7 mouse cellular contexts compared by ENCODE assay signal in genomic region chr7:109600702-109601101, GRCm38 (mm10).
DNase-seq lines count a peak whose midpoint lies in the region; ATAC-seq lines count a peak whose summit lies in the region.

No protein-coding gene starts in this region.

- no peaks in the 10 kb centered on the region for H3K27me3 ChIP-seq in erythroblast, embryonic 14.5 days (ENCODE audit: control insufficient read depth)
- no peaks in the 10 kb centered on the region for H3K27me3 ChIP-seq in intestine, embryonic 14.5 days (replicated peaks; ENCODE audit: control insufficient read depth, insufficient read depth, low read length)

- peak overlapping the region; percentile 14 for H3K4me2 ChIP-seq in intestine, embryonic 14.5 days (ENCODE audit: low read length)

- no peak overlapping the region for H3K9ac ChIP-seq in intestine, embryonic 14.5 days (ENCODE audit: low read length)

- peak overlapping the region; percentile 52 for H3K27ac ChIP-seq in intestine, embryonic 14.5 days (ENCODE audit: low read depth)

- ATAC-seq in intestine, embryonic 14.5 days (replicated peaks; ENCODE audit: low FRiP score, low TSS enrichment, low read depth): peak; percentile 62
- ATAC-seq in megakaryocyte-erythroid progenitor cell, adult 5-6 weeks (replicated peaks; ENCODE audit: low FRiP score, low TSS enrichment, poor library complexity, severe bottlenecking): no peak

- no peaks in the 10 kb centered on the region for H3K9me3 ChIP-seq in erythroblast, embryonic 14.5 days (ENCODE audit: control insufficient read depth, low read length)
- no peaks in the 10 kb centered on the region for H3K9me3 ChIP-seq in intestine, embryonic 14.5 days (ENCODE audit: control insufficient read depth, low read length)

- peak overlapping the region; percentile 63 for H3K4me3 ChIP-seq in erythroblast, embryonic 14.5 days (replicated peaks)
- no peak overlapping the region for H3K4me3 ChIP-seq in intestine, embryonic 14.5 days (ENCODE audit: low read depth, low read length)

- peak; percentile 78 for DNase-seq in adrenal gland, postnatal 14 days
- no peak for DNase-seq in intestine, embryonic 14.5 days (ENCODE audit: low spot score)
- peak; percentile 81 for DNase-seq in lung, postnatal 10 days
- no peak for DNase-seq in thymus, postnatal 0 days (ENCODE audit: low spot score)
- no peak for DNase-seq in embryo, embryonic 9.5 days (ENCODE audit: extremely low spot score)

- H3K36me3 ChIP-seq in erythroblast, embryonic 14.5 days (ENCODE audit: control insufficient read depth): peaks cover 30% of the 10 kb centered on the region
- no peaks in the 10 kb centered on the region for H3K36me3 ChIP-seq in intestine, embryonic 14.5 days (ENCODE audit: control insufficient read depth, insufficient read depth, low read length)

- peaks cover 69% of the 10 kb centered on the region for H3K4me1 ChIP-seq in erythroblast, embryonic 14.5 days (ENCODE audit: control insufficient read depth)
- H3K4me1 ChIP-seq in intestine, embryonic 14.5 days (replicated peaks; ENCODE audit: control insufficient read depth, insufficient read depth, low read length): no peaks in the 10 kb centered on the region; the same call in 1 of the 2 replicates

- 46% methylated on average over 3 of the region's 3 CpGs for WGBS in intestine, embryonic 14.5 days

Comparison
In these comparisons a context has a peak if more than half of its experiments do, and no peak if none do; other contexts are left out.
1. DNase-seq: peak in adrenal gland, postnatal 14 days (single experiment) and lung, postnatal 10 days (single experiment); none in intestine, embryonic 14.5 days (single experiment), thymus, postnatal 0 days (single experiment) and embryo, embryonic 9.5 days (single experiment).